Comparison of ENCODE assay signal across 12 mouse cellular contexts in genomic region chr16:16924481-16924880, GRCm38 (mm10). TPM values are rescaled to one million over a fixed set of nuclear protein-coding genes. Genes with fewer than 3 reads are reported as not detected.
"Had no signal": no experiment of that assay in that cellular context is flagged by ENCODE, and none has a peak within 500 bp of the region (broad histone marks: within the 10 kb centered on the region; RNA-seq: fewer than 3 reads in every experiment).

No protein-coding gene starts in this region.

- DNase-seq: lung, adult 2 months; lung, postnatal 14 days; lung, postnatal 36 days; right cerebral cortex, postnatal 14 days; thymus, adult 2 months; thymus, postnatal 25 days; thymus, postnatal 4 days had no signal

RNA-seq across cellular contexts. Expression of gene Vpreb1, which starts 53.8 kb away (rescaled TPM):
- total RNA-seq: midbrain, postnatal 0 days; monocyte, adult 5-6 weeks; neutrophil, adult 5-6 weeks had no signal
- polyA plus RNA-seq: macrophage; neural tube, embryonic 14.5 days had no signal
